Mouse (Mus musculus) hindbrain, embryonic 11.5 days (tissue): ENCODE data around the gene Hbp1. TPM values are rescaled to one million over a fixed set of nuclear protein-coding genes. Genes with fewer than 3 reads are reported as not detected.

Experiments
- ATAC-seq: fragments of 200-750 bp; cut with Nextera tagmentation; 2 replicates; pipeline ENCODE4 v1.8.0; 2017; ENCODE audit warnings: mild to moderate bottlenecking, moderate TSS enrichment, moderate library complexity; ENCODE audit not compliant: low FRiP score
- DNase-seq: peaks from one replicate; pipeline ENCODE4 v3.0.0-alpha.2; 2015; ENCODE audit warnings: low spot score
- H3K27ac ChIP-seq: fragments of 300-500 bp; sonication (generic); 2 replicates; pipeline ENCODE4 v1.5.1; 2014; ENCODE audit warnings: mild to moderate bottlenecking, low read depth, low read length
- H3K27me3 ChIP-seq: fragments of 300-500 bp; sonication (generic); 2 replicates; pipeline ENCODE4 v1.6.1; 2014; ENCODE audit warnings: mild to moderate bottlenecking, low read length, moderate library complexity, mixed read lengths; ENCODE audit not compliant: control insufficient read depth, insufficient read depth
- H3K36me3 ChIP-seq: fragments of 300-500 bp; sonication (generic); 2 replicates; pipeline ENCODE4 v1.6.1; 2014; ENCODE audit warnings: mild to moderate bottlenecking, low read length, moderate library complexity, mixed read lengths; ENCODE audit not compliant: control insufficient read depth, insufficient read depth
- H3K4me1 ChIP-seq: fragments of 300-500 bp; sonication (generic); replicated peaks from 2 replicates; pipeline ENCODE4 v1.6.1; 2014; ENCODE audit warnings: low read length, mixed read lengths; ENCODE audit not compliant: control insufficient read depth, insufficient read depth
- H3K4me2 ChIP-seq: fragments of 300-500 bp; sonication (generic); replicated peaks from 2 replicates; pipeline ENCODE4 v1.6.1; 2014; ENCODE audit warnings: mild to moderate bottlenecking, low read depth, low read length
- H3K4me3 ChIP-seq: fragments of 300-500 bp; sonication (generic); 2 replicates; pipeline ENCODE4 v1.5.1; 2014; ENCODE audit warnings: low read depth, low read length
- H3K9ac ChIP-seq: fragments of 300-500 bp; sonication (generic); 2 replicates; pipeline ENCODE4 v1.6.1; 2014; ENCODE audit warnings: low read depth, low read length
- H3K9me3 ChIP-seq: fragments of 300-500 bp; sonication (generic); 2 replicates; pipeline ENCODE4 v1.6.1; 2016; ENCODE audit warnings: low read length; ENCODE audit not compliant: control insufficient read depth
- WGBS: fragments of 180-500 bp; shearing (Covaris S2); extraction: QIAGEN DNeasy Blood & Tissue Kit; methylation state at CpG from one replicate; pipeline ENCODE4 v1.1.7; 2014; 5-methylcytosine and 5-hydroxymethylcytosine counted together
- polyA plus RNA-seq: library from polyadenylated mRNA; unstranded; fragments of >200 nt; fragmentation: Nextera tagmentation; extraction: Ambion mirVana; gene quantifications from 2 replicates; pipeline ENCODE4 v1.2.1, GENCODE M21; 2014

Hbp1 gene
- polyA plus RNA-seq, 1 experiment from 2014 or later = 104 TPM

- no peaks in the 10 kb centered on the region for H3K27me3 ChIP-seq
- H3K4me2 ChIP-seq = no peak overlapping the region
- H3K9ac ChIP-seq = no peak overlapping the region
- no peaks in the 10 kb centered on the region for H3K4me1 ChIP-seq
- no peak overlapping the region for H3K4me3 ChIP-seq
- no peak overlapping the region for H3K27ac ChIP-seq
- no peak for ATAC-seq
- H3K9me3 ChIP-seq = no peaks in the 10 kb centered on the region
- no peak for DNase-seq
- H3K36me3 ChIP-seq = 0 out of 2 replicates have a peak, but pooled peaks cover 3% of the 10 kb centered on the region
- 95% methylated on average over 2 of the region's 2 CpGs for WGBS
Observed at GRCm38 (mm10) chr12:31944405-31944804, 5.9 kb downstream of the Hbp1 start.

DNA sequence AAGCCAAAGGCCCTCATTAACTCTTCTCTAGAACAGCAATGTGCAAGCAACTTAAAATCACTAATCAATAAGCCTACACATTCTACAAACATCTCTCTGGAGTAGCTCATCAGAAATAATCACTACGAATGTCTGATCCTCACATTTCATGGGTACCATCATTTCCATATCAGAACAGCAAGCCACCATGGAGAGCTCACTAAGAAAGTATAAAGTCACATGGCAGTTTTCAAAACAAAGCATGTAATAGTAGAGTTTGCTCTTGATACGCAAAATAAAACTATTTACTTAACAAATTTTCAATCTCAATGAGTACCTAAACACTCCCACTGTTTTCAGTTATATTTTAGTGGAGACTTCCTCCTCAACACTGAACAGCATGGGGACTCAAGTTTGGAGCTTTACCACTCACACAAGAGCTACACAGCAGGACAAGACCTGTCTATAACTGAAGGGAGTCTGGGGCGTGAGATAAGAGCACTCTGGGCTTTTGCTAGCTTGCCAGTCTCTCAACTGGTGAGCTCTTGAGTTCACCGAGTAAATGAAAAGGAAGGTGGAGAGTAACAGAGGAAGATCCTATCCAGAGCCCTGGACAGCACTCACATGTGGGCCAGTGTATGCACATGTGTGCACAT lies 7.2 kb downstream of the Hbp1 start:
- ATAC-seq = no peak

DNA sequence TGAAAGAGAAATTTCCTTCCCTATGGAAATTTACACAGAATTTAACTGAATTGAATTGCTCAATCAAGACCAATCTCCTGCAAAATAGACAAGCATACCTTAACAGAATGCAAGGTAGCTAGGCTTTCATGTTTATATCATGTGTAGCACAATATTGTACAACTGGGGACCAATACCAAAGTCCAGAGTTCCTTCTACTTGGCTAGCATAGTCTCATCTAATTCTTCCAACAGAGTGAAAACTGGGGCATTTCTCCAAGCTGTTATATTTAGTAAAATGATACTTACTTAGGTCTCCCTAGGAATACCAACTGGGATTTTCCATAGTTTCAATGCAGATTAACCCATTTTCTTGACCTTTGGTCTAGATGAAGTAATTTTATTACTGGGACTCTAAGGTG lies 11.3 kb downstream of the Hbp1 start:
- Histone ChIP-seq H3K9me3 (no peaks in the 10 kb centered on the region), H3K36me3 (0 out of 2 replicates have a peak, but pooled peaks cover 7% of the 10 kb centered on the region), H3K4me1 (no peaks in the 10 kb centered on the region), H3K27me3 (no peaks in the 10 kb centered on the region), H3K9ac (no peak overlapping the region), H3K27ac (no peak overlapping the region), H3K4me2 (no peak overlapping the region), H3K4me3 (no peak overlapping the region)
- ATAC-seq (no peak), DNase-seq (no peak)

More for the DNA sequence above, 7.2 kb downstream of the Hbp1 start:
- H3K9me3 ChIP-seq = no peaks in the 10 kb centered on the region
- no peak for DNase-seq
- H3K36me3 ChIP-seq = 0 out of 2 replicates have a peak, but pooled peaks cover 7% of the 10 kb centered on the region
- no peak overlapping the region for H3K4me3 ChIP-seq
- no peaks in the 10 kb centered on the region for H3K4me1 ChIP-seq
- no peak overlapping the region for H3K9ac ChIP-seq
- H3K4me2 ChIP-seq = no peak overlapping the region
- WGBS = 91% methylated on average over 4 of the region's 4 CpGs
- no peak overlapping the region for H3K27ac ChIP-seq
- H3K27me3 ChIP-seq = no peaks in the 10 kb centered on the region

GRCm38 (mm10) chr12:31938391-31938997 lies 11.8 kb downstream of the Hbp1 start:
- H3K36me3 ChIP-seq = 0 out of 2 replicates have a peak, but pooled peaks cover 7% of the 10 kb centered on the region
- no peak overlapping the region for H3K4me2 ChIP-seq
- 92% methylated on average over 4 of the region's 4 CpGs for WGBS
- H3K27ac ChIP-seq = no peak overlapping the region
- H3K27me3 ChIP-seq = no peaks in the 10 kb centered on the region
- H3K9ac ChIP-seq = no peak overlapping the region
- no peak overlapping the region for H3K4me3 ChIP-seq
- H3K9me3 ChIP-seq = no peaks in the 10 kb centered on the region
- no peaks in the 10 kb centered on the region for H3K4me1 ChIP-seq
- DNase-seq (no peak), ATAC-seq (no peak)

- ATAC-seq = no peak
- Histone ChIP-seq H3K9ac (no peak overlapping the region), H3K4me2 (no peak overlapping the region), H3K27me3 (no peaks in the 10 kb centered on the region), H3K4me3 (no peak overlapping the region), H3K9me3 (no peaks in the 10 kb centered on the region), H3K4me1 (no peaks in the 10 kb centered on the region), H3K27ac (no peak overlapping the region), H3K36me3 (0 out of 2 replicates have a peak, but pooled peaks cover 7% of the 10 kb centered on the region)
- WGBS = 87% methylated on average over 3 of the region's 3 CpGs
- no peak for DNase-seq
Observed at GRCm38 (mm10) chr12:31937613-31938012, 12.7 kb downstream of the Hbp1 start.

GRCm38 (mm10) chr12:31936657-31937300 lies 13.6 kb downstream of the Hbp1 start:
- no peak overlapping the region for H3K9ac ChIP-seq
- no peak overlapping the region for H3K27ac ChIP-seq
- no peaks in the 10 kb centered on the region for H3K27me3 ChIP-seq
- H3K4me2 ChIP-seq = no peak overlapping the region
- H3K4me1 ChIP-seq = no peaks in the 10 kb centered on the region
- H3K36me3 ChIP-seq = 0 out of 2 replicates have a peak, but pooled peaks cover 7% of the 10 kb centered on the region
- DNase-seq = no peak
- no peak overlapping the region for H3K4me3 ChIP-seq
- WGBS = 46% methylated on average over 6 of the region's 6 CpGs
- no peak for ATAC-seq
- H3K9me3 ChIP-seq = no peaks in the 10 kb centered on the region

DNA sequence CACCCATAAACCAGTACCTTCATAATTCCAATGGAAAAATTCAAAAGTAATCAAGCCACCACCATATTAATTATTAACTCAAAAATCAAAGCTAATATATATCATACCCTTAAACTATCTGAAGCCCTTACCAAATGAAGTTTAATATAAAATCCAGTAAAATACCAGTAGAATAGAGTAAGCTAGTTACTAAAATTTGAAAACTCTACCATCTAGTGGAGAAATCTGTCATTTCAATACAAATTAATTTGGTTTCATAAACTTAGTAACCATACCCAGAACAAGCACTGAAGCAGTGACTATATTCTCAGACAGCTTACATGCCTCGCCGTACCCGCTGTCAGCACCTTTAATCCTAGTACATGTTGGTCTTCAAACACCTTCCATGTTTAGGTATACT lies 18.5 kb downstream of the Hbp1 start:
- Histone ChIP-seq H3K4me3 (no peak overlapping the region), H3K4me1 (no peaks in the 10 kb centered on the region), H3K4me2 (no peak overlapping the region), H3K9me3 (no peaks in the 10 kb centered on the region), H3K9ac (no peak overlapping the region), H3K36me3 (0 out of 2 replicates have a peak, but pooled peaks cover 3% of the 10 kb centered on the region), H3K27ac (no peak overlapping the region), H3K27me3 (no peaks in the 10 kb centered on the region)
- ATAC-seq (no peak), DNase-seq (no peak)
- whole genome bisulfite sequencing = 95% methylated on average over 3 of the region's 3 CpGs

DNA sequence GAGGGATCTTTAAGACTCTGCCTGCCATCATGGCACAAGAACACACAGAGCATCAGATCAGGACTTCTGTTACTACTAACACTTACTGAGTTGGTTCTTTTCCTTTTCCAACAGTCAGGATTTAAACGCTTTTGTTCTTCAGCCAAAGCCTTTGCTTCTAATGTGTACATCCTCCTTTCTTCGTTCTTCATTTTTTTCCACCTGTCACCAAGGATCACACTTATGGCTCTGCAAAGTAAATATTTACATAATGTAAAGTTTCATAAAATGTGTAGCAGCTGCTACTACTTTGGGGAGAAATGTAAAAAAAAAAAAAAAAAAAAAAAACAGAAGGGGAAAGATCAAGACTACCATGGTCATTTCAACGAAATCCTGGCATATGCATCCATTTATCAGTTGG lies 21.8 kb downstream of the Hbp1 start:
- H3K36me3 ChIP-seq = peaks cover 3% of the 10 kb centered on the region; the same call in 1 of the 2 replicates
- no peaks in the 10 kb centered on the region for H3K9me3 ChIP-seq
- H3K4me2 ChIP-seq = no peak overlapping the region
- no peaks in the 10 kb centered on the region for H3K27me3 ChIP-seq
- H3K9ac ChIP-seq = no peak overlapping the region
- no peak overlapping the region for H3K27ac ChIP-seq
- DNase-seq = no peak
- no peak overlapping the region for H3K4me3 ChIP-seq
- H3K4me1 ChIP-seq = no peaks in the 10 kb centered on the region
- 89% methylated on average over 3 of the region's 3 CpGs for WGBS
- ATAC-seq = no peak
